Mouse (Mus musculus) frontal cortex, adult (tissue): ENCODE measurements at regions not wholly inside any gene's neighbourhood (a gene's known extent, or its start where the extent isn't known, plus 50 kb on each side); places are given as distances from the start of the nearest gene placed in this dataset.

ENCODE experiments used
- ATAC-seq: cut with Nextera tagmentation; 2 replicates; pipeline ENCODE4 v1.9.2; 2017; ENCODE audit warnings: mild to moderate bottlenecking, moderate library complexity, mixed read lengths; ENCODE audit not compliant: low TSS enrichment

- ATAC-seq = no peak
Observed at GRCm38 (mm10) chr10:117997796-117998195, 143.8 kb upstream of the Mdm1 start.

DNA sequence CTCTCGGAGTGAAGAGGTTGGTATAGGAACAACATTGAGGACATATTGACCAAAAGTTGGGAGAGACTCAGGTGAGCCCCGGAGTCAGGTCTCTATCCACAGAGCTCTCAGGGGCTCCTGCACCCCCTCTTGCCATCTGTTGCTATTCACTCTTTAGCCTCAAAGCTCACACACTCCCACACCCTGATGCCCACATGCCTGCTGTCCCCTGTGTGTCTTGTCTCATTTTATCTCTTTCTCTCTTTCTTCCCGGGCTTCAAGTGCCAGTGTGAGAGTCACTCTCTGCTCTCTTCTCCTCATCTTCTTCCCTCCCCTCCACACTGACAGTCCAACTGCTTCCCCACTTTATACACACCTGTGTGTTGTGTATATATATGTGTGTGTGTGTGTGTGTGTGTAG lies 141.0 kb upstream of the Mdm1 start:
- ATAC-seq = peak; percentile 74; the same call in 1 of the 2 replicates

DNA sequence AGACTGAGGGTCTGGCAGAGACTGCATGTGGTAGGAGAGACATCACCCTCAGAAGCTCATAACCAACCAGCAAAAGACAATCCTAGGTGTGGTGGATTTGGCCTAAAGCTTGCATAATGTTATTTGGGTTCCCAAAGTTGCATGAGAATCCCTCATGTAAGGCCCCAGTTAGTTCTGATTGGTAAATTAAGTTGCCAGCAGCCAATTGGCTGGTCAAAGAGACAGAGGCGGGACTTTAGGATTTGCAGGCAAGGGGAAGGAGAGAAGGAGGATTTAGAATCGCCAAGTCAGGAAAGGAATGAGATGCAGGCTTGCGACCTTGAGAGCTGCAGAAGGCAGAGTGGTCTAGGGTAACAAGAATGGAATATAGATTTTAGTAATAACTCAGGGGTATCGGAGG lies 140.1 kb upstream of the Mdm1 start:
- no peak for ATAC-seq

- ATAC-seq = no peak
Observed at GRCm38 (mm10) chr10:118001971-118002370, 139.6 kb upstream of the Mdm1 start.

DNA sequence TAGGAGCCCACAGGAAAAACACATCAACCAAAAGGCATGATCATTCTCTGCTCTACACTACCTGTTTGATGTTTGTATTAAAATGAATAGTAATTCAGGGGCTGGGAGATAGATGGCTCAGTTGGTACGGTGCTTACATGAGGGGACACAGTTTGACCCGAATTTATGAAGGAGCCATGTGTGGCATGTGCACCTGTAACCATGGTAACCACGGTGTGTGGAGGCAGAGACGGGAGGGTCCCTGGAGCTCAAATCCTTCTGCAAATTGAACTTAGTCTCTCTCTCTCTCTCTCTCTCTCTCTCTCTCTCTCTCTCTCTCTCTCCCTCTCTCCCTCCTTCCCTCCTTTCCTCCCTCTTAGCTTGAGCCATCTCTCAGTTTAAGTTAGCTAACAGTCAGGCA lies 139.1 kb upstream of the Mdm1 start:
- ATAC-seq = no peak

GRCm38 (mm10) chr10:118003179-118003578 lies 138.4 kb upstream of the Mdm1 start:
- no peak for ATAC-seq

- no peak for ATAC-seq
Observed at GRCm38 (mm10) chr10:118003739-118004361, 137.8 kb upstream of the Mdm1 start.

- no peak for ATAC-seq
Observed at GRCm38 (mm10) chr10:118004362-118004958, 137.2 kb upstream of the Mdm1 start.

- ATAC-seq = no peak
Observed at GRCm38 (mm10) chr10:118006827-118007550, 134.6 kb upstream of the Mdm1 start.

DNA sequence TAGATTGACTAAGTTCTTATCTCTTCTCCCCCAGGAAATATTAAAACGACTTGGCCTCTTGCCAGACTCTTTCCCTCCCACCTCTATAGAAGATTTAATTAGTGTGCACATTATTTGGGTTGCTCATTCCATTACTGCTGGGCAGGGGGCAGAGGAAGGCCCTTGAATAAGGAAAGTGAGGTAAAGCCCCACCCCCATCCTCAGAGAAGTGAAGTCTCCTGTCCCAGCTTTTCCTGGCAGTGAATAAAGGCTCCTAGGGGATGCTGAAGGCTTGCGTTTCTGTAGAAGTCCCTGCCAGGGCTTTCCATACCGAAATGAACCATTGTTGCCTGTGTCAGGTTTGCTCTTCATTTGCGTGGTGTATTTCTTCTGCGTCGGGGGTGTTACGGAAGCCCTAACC lies 133.8 kb upstream of the Mdm1 start:
- ATAC-seq = no peak

- ATAC-seq = peak; percentile 83
Observed at GRCm38 (mm10) chr10:118011687-118012567, 129.7 kb upstream of the Mdm1 start.

DNA sequence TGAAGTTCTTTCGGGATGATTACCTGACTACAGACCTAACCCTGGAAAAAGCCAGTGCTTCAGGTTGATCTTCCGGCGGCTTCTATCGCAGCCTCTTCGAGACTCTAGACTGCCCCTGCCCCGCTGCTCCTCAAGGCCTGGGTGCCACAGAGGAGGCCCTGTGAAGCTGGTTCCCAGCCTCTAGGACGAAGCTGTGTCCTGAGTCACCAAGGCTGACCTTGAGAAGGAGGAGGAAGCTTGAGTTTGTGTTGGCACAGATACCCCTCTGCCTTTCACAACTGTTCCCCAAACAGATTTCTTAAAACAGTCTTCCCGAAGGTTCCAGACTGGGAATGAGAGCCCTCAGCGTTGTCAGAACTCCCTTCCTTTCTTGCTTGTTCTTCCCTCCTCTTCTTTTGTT lies 112.8 kb upstream of the Mdm1 start:
- ATAC-seq = no peak

GRCm38 (mm10) chr10:118034401-118034800 lies 107.2 kb upstream of the Mdm1 start:
- ATAC-seq = no peak

- no peak for ATAC-seq
Observed at GRCm38 (mm10) chr10:118035035-118035434, 106.6 kb upstream of the Mdm1 start.

DNA sequence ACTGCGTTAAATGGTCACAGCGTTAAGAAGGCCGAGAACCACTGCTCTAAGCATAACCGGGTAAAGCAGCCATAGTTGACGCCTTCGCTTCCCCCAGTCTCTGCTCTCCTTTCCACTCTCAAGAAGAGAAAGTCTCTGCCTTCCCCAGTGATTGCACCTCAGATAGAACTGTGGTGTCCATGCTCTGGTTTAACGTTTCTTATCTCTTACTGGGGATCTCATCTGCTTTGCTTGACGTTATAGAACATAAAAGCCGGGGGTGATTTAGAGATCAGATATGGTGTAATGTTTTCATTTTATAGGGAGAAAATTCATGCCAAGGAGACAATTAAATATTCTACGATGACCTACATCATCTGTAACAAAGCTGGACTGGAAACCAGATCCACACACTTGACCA lies 103.1 kb upstream of the Mdm1 start:
- no peak for ATAC-seq

DNA sequence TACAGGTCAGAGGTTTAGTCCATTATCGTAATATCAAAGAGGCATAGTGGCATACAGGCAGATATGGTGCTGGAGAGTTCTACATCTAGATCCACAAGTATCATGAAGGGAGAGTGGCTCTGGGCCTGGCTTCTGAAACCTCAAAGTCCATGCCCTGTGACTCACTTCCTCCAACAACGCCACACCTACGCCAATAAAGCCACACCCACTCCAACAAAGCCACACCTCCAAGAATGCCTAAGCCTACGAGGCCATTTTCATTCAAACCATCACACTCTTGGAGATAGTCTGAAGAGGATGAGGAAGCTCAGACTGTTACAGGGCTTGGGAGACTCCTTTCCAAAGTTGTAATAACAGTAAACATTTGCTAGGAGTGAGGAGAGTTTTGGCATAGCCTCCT lies 102.6 kb upstream of the Mdm1 start:
- ATAC-seq = no peak

DNA sequence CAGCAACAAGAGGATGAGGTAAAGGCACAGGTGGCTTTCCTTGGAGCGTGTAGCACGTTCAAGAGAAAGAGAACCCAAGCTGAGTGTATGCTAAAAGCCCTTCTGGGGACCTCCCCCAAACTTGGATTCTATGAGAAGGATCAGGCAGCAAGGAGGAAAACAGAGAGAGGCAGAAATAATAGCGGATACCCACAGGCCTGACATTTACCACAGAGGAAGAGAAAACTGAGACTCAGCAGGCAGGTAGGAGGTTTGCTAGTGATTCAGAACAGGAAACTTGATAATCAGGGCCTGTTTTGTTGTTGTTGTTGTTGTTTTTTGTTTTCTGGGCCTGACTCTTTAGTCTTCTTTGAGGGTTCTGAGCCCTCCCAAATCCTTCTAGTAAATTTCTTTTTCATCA lies 100.5 kb upstream of the Mdm1 start:
- ATAC-seq = no peak

DNA sequence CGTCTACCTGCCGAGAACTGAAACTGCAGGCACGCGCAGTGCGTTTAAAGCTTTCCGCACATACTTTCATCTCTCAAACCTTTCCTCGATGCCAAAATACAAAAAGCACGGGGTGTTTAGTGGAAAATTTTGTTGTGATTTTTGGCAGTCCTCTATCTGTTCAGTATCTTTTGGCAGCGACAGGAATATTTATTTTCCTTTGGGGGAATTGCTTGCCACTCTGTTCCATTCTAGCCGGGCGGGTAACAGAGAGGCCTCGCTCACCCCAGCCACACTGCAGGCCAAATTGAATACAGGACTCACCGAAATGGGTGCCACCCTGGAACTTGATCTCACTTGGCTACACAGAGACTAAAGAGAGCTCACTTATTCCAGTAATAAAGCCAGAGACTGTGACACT lies 97.8 kb upstream of the Mdm1 start:
- no peak for ATAC-seq

- ATAC-seq = no peak
Observed at GRCm38 (mm10) chr10:118044840-118045239, 96.8 kb upstream of the Mdm1 start.

GRCm38 (mm10) chr10:118045427-118045826 lies 96.2 kb upstream of the Mdm1 start:
- no peak for ATAC-seq

GRCm38 (mm10) chr10:118046328-118046727 lies 95.3 kb upstream of the Mdm1 start:
- ATAC-seq = no peak

DNA sequence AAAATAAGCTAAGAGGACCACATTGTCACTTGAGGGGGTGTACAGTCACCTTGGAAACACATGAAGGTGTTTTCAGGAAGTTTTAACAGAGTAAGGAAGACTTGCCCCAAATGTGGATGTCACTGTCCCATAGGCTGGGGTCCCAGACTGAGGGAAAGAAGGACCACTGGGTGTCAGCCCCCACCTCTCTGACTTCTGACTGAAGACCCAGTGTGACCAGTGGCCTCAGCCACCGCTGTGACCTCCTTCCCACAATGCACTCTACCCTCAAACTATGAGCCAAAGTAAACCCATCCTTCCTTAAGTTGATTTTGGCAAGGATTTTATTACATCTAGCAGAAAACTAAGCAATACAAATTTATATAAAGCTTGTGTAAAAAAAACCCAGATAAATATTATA lies 94.8 kb upstream of the Mdm1 start:
- ATAC-seq = no peak
